9 mouse cellular contexts compared by ENCODE assay signal in genomic region chr13:119640504-119640903, GRCm38 (mm10). TPM values are rescaled to one million over a fixed set of nuclear protein-coding genes. Genes with fewer than 3 reads are reported as not detected.
DNase-seq lines count a peak whose midpoint lies in the region.
"Had no signal": no experiment of that assay in that cellular context is flagged by ENCODE, and none has a peak within 500 bp of the region (broad histone marks: within the 10 kb centered on the region; RNA-seq: fewer than 3 reads in every experiment).

No protein-coding gene starts in this region.

- peak; percentile 11 to 39 for DNase-seq in heart, adult 18-20 months
- no peak for DNase-seq in heart, adult 9 months (ENCODE audit: low spot score in 2 of 2)
- DNase-seq in right cerebral cortex, postnatal 10 days (ENCODE audit: low spot score in 2 of 2), result peak; percentile 28 to 33
- DNase-seq in right cerebral cortex, postnatal 4 days, result no peak
- DNase-seq in c-Kit-positive CD71-positive TER-119-positive erythroid progenitor cells, embryonic 14.5 days (ENCODE audit: low spot score), result peak; percentile 30
- peak; percentile 71 for DNase-seq in induced T-regulatory cell, adult 2 months (ENCODE audit: low read depth)
- no peak for DNase-seq in urinary bladder, adult 2 months (ENCODE audit: low spot score)
- DNase-seq in right cerebral cortex, postnatal 36 days (ENCODE audit: low spot score in 2 of 2), result no peak

RNA-seq across cellular contexts. Expression of gene Ccl28, which starts 16.9 kb away (rescaled TPM):
- total RNA-seq in heart, adult 18-20 months (2021), result under 1 TPM in 1 of 2 experiments, not detected in 1; 0.44 TPM
- 0.14 and 0.16 TPM in 2 replicates for polyA plus RNA-seq in urinary bladder, adult 2 months (2012; rRNA removed)
- polyA plus RNA-seq: limb, embryonic 15.5 days had no signal

RNA-seq across cellular contexts. Expression of gene Hmgcs1, which starts 49.7 kb away (rescaled TPM):
- 10 to 100 TPM; 36.7 to 38.5 TPM for total RNA-seq in heart, adult 18-20 months (2021)
- polyA plus RNA-seq in urinary bladder, adult 2 months (2012; rRNA removed), result 58.2 and 74.9 TPM in 2 replicates

Comparison
In these comparisons a context has a peak if more than half of its experiments do, and no peak if none do; other contexts are left out.
1. DNase-seq: peak in heart, adult 18-20 months (2 of 2), right cerebral cortex, postnatal 10 days (2 of 2), c-Kit-positive CD71-positive TER-119-positive erythroid progenitor cells, embryonic 14.5 days (single experiment) and induced T-regulatory cell, adult 2 months (single experiment); none in heart, adult 9 months (0 of 2), right cerebral cortex, postnatal 4 days (single experiment), urinary bladder, adult 2 months (single experiment) and right cerebral cortex, postnatal 36 days (0 of 2).